Mouse (Mus musculus) skeletal muscle tissue, adult 2 months (tissue): ENCODE data around the gene Cbfa2t3.

Experiments
- DNase-seq: peaks from one replicate; pipeline ENCODE4 v3.0.0-alpha.2; 2012; ENCODE audit warnings: low read depth, low spot score

The Cbfa2t3 gene

GRCm38 (mm10) chr8:122666338-122666764 is 32.6 kb downstream of the Cbfa2t3 start:
- DNase-seq: no peak

- DNase-seq: no peak
Measured at GRCm38 (mm10) chr8:122665667-122666316, 33.1 kb downstream of the Cbfa2t3 start.

DNA sequence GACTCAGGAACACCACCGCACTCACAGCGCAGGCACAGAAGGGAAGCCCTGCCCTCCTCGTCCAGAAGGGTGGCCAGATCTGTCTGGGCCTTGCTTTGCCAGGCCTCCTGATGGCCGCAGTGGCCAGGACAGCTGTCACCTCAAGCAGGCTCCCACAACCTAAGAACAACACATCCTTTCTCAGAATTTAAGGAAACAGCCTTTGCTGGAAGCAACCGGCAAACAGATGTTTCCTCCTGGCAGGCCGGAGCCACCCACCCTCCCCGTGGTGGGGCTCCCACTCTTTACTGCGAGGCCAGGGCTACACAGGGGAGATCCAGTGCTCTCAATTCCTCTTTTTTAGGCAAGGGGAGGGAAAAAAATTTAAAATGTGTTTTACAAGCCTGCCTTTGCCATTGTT is 33.7 kb downstream of the Cbfa2t3 start:
- DNase-seq: peak; percentile 72

DNA sequence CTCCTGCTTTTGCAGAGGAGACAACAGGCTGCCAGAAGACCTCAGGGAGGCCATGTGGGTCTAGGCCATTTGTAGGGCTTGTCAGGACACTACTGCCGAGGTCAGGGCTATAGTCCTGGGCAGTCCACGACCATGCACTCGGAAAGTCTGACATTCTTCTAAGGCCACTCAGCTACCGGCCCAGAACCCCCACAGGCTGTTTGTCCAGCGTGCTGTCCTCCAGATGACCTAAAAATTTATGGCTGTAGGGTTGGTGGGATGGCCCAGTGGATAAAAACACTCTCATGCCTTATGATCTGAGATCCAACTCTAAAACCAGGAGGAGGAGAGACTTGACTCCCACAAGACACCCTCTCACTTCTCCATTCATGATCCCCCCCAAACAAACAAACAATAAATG is 35.2 kb downstream of the Cbfa2t3 start:
- no peak for DNase-seq

DNA sequence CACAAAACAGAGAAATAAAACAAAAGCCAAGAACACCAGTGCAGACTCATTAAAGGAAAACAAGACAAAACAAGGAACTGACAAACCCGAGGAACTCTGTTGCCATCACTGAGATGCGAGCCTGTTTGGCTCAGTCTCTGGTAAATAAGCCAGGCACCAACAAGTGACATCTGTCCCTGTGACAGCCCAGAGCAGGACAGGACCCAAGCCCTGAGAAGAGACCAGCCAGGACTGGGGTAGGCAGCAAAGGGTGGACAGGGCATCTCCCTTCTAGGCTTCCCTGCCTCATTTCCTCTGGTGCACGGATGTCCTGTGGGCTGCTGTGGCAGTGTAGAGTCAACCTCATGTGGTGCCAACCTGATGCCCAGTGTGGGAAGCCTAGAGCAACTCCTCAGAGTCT is 35.8 kb downstream of the Cbfa2t3 start:
- no peak for DNase-seq

DNA sequence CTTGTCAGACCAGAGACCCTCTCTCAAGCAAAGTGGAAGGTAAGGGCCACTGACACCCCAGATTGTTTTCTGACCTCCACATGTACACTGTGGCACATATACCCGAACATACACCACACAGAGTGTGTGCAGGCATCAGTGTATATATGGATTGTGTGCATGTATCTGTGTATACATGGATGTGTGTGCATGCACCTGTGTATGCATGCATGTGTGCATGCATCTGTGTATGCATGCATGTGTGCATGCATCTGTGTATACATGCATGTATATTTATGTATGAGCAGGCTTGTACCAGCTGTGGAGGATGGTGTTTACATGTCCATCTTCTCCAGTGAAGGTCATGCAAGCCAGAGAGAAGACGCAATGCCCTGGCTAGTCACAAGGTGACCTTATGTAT is 37.0 kb downstream of the Cbfa2t3 start:
- no peak for DNase-seq

DNA sequence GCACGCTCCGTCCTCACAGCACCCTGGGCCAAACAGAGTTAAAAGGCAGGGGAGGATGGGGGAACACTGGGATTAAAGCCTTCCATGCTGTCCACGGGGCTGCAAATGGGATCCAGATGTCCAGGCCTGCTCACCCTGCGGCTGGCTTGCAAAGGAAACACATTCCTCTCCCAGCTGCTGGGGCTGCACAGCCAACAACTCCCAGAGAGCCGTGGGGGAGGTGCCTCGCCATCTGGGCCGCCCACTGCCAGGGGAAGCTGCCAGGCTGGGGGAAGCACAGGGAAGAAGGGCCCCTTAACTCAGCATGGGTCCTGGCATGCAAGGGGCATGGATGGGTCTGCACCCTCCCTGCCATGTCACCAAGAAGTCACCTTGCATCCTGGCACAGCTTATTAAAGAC is 37.8 kb downstream of the Cbfa2t3 start:
- DNase-seq: peak; percentile 75

DNA sequence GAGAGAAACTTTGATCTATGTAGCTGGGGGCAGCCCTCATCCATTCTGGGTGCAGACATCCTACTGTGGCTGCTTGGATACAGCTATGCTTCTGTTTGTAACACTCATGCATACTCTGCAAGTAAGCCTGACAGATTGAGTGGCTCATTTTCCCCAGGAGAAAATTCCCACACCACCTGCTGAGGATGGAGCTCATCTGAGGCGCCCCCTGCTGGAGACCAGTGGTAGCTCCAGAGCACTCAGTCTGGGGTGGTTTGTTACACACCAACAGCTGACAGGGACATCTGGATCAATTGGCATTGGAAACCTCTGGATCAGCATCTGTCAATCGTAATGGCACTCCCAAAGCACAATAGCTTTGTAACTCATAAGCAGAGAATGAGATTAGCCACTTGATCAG is 38.9 kb downstream of the Cbfa2t3 start:
- no peak for DNase-seq

DNA sequence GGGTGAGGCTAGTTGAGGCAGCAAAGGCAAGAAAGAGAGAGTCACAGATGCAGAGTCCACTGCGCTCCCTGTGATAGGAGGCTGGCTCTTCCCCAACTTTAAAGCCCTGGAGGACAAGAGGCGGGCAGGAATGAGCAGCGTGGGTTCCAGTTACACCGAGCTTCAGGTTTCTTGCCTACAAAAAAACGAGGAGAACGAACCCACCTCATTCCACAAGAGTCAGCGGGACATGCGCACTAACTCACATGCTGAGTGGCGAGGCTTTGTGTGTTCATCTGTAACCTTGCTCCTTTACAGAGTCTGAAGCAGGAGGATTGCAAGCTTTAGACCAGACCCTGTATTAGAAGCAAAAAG is 40.1 kb downstream of the Cbfa2t3 start:
- DNase-seq: no peak

- DNase-seq: no peak
Measured at GRCm38 (mm10) chr8:122658149-122658806, 40.6 kb downstream of the Cbfa2t3 start.

DNA sequence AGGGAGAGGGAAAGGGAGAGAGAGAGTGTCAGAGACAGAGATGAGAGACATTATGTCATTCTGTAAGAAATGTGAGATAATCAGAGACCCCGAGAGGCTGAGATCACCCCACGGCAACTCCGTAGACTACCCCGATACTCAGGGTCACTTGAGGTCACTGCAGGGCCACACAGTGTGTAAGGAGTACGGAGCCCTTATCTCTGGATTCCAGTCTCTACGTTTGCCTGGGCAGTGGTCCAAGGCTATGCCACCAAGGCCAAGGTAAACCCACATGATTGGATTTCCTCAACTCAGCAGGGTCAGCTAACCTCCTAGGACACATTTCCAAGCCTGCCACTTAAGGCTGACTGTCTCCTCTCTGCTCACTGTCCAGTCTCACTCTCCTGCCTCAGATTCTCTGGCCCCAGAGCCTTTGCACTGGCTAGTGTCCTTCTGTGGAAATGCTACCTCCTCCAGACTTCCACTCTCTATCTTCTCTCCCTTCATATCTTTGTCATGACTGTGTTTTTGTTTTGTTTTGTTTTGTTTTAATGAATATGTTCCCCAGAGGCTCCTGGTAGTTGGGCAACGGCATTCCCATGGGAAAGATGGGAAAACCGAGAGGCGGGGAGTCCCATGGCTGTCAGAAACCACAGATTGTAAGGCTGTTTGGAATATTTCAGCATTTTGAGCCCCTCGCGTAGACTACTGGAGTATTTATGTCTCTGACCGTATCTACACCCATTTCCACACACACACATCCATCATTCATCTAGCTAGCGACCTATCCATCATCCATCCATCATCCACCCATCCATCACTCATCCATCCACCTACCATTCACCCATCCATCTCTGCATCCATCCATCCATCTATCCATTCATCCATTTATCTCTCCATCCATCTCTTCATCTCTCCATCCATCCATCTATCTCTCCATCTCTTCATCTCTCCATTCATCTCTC is 42.6 kb downstream of the Cbfa2t3 start:
- DNase-seq: peak; percentile 61

GRCm38 (mm10) chr8:122654768-122655167 is 44.1 kb downstream of the Cbfa2t3 start:
- peak; percentile 58 for DNase-seq

GRCm38 (mm10) chr8:122652643-122653042 is 46.3 kb downstream of the Cbfa2t3 start:
- DNase-seq: no peak

GRCm38 (mm10) chr8:122651326-122651921 is 47.5 kb downstream of the Cbfa2t3 start:
- peak; percentile 98 for DNase-seq

- no peak for DNase-seq
Measured at GRCm38 (mm10) chr8:122648192-122648970, 50.5 kb downstream of the Cbfa2t3 start.

DNA sequence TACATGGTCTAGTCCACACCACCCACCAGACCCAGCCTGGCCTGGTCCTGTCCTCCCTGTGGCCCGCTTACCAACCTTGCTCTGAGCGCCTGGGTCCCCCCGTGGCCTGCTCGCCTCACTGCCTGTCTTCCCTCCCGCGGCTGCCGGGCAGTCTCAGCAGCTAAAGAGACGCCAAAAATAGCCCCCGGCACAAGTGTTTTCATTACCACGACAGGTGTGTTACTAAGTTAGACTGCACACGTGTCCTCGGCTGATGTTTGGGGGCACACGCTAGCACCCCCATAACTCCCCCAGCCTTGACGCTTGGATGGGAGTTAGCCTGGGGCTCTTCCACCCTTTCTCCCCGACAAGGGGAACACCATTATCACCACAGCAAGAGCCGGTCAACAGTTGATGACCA is 52.6 kb downstream of the Cbfa2t3 start:
- DNase-seq: peak; percentile 57

DNA sequence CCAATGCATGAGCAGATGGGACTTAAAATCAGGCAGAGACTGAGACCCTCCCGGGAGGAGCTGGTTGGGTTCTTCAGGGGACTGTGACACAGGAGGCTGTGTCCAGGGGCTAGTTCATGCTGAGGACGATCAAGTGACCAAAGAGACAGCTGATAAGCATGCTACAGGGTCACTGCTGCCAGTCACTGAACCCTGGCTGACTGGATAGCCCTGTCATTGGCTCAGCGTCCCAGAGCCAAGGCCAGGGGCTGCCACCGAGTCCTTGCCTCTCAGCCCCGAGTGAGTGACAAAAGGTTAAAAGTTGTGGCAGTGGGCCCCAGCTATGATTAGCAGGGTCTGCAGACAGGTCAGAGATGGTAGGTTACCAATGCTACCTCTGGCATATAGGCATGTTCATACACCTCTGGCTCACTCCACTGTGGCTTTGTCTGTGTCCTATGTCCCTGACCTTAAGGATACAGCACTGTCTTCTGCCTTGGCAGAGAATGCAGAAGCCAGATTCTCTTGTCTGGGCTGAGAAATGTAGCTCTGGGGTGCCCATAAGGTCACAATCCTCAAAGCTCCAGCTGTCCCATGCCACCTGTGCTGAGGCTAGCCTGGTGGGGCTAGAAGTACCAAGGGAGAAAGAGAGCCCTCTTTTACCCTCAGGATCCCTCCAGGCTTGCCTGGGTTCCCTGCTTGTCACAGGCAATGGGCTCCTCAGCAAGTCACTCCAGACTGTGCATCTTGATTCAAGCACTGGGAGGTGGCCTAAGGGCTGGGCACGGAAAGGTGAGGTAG is 54.5 kb downstream of the Cbfa2t3 start:
- no peak for DNase-seq

DNA sequence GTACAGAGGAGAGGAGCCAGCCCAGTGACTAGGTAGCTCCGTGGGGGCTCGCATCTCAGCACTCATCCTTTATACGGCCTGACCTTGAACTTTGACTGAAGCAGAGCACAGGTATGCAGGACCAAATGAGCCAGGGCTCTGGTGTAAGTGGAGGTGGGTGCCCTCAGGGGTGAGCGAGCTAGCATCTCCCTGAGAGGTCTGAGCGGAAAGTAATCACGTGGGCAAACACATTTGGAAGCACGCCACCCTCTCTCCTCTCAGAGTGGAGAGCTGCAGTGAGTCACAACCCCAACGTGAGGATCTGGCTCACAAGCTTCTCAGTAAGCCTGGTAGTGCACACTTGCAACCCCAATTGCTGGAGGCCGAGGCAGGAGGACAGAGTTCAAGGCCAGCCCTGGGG is 56.8 kb downstream of the Cbfa2t3 start:
- DNase-seq: no peak

- no peak for DNase-seq
Measured at GRCm38 (mm10) chr8:122641406-122641805, 57.5 kb downstream of the Cbfa2t3 start.

DNA sequence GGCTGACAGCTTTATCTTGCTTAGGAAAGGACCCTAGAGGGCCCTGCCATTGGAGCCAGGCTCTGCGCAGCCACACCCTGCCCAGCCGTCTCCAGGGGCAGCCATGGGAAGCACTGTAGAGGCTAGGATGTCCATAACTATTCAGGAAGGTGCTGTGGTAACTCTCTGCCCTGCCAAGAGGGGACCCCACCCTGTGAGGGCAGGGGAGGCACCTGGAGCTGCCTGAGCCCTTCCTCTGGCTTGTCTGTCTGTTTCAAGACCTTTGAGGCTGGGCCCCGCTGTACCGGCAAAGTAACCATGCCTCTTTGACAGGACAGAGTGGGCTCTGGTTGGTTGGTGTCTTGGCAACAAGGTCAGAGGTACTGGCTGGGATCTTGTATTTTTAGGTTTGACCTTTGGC is 58.1 kb downstream of the Cbfa2t3 start:
- DNase-seq: no peak
